Mouse (Mus musculus) heart, adult 2 months (tissue): ENCODE data around the gene Rpl23.

Experiments
- CTCF ChIP-seq: fragments of 200-600 bp; IDR thresholded peaks from 2 replicates; pipeline ENCODE4 v1.8.1; 2022; ENCODE audit warnings: antibody characterized with exemption, mild to moderate bottlenecking, moderate library complexity
- POLR2A ChIP-seq: fragments of 200-500 bp; IDR thresholded peaks from 2 replicates; pipeline ENCODE4 v1.6.1; 2011; ENCODE audit warnings: mild to moderate bottlenecking, low read depth, low read length, control low read depth; ENCODE audit not compliant: insufficient read depth

- no peak for TF ChIP-seq CTCF
- TF ChIP-seq POLR2A, result no peak
These were observed 45.6 kb downstream of the Rpl23 start for GRCm38 (mm10) chr11:97736645-97737044.
